Mouse (Mus musculus) liver, embryonic 15.5 days (tissue): ENCODE results near the gene Vamp5. TPM values are rescaled to one million over a fixed set of nuclear protein-coding genes. Genes with fewer than 3 reads are reported as not detected.

Experiments
- ATAC-seq: fragments of 200-750 bp; cut with Nextera tagmentation; 2 replicates; pipeline ENCODE4 v1.8.0; 2017; ENCODE audit warnings: moderate number of reproducible peaks, mild to moderate bottlenecking, moderate library complexity; ENCODE audit not compliant: insufficient read depth
- H3K27ac ChIP-seq: fragments of 300-500 bp; sonication (generic); replicated peaks from 2 replicates; pipeline ENCODE4 v1.5.1; 2015; ENCODE audit warnings: mild to moderate bottlenecking, inconsistent platforms
- H3K27me3 ChIP-seq: fragments of 300-500 bp; sonication (generic); 2 replicates; pipeline ENCODE4 v1.6.1; 2015; ENCODE audit warnings: mild to moderate bottlenecking, inconsistent platforms
- H3K36me3 ChIP-seq: fragments of 300-500 bp; sonication (generic); replicated peaks from 2 replicates; pipeline ENCODE4 v1.6.1; 2015; ENCODE audit warnings: moderate library complexity, mild to moderate bottlenecking, inconsistent platforms
- H3K4me1 ChIP-seq: fragments of 300-500 bp; sonication (generic); replicated peaks from 2 replicates; pipeline ENCODE4 v1.6.1; 2015; ENCODE audit warnings: inconsistent platforms
- H3K4me2 ChIP-seq: fragments of 300-500 bp; sonication (generic); 2 replicates; pipeline ENCODE4 v1.6.1; 2015; ENCODE audit warnings: moderate library complexity, mild to moderate bottlenecking, inconsistent platforms
- H3K4me3 ChIP-seq: fragments of 300-500 bp; sonication (generic); replicated peaks from 2 replicates; pipeline ENCODE4 v1.5.1; 2015; ENCODE audit warnings: mild to moderate bottlenecking, inconsistent platforms
- H3K9ac ChIP-seq: fragments of 300-500 bp; sonication (generic); 2 replicates; pipeline ENCODE4 v1.6.1; 2015; ENCODE audit warnings: moderate library complexity, mild to moderate bottlenecking, inconsistent platforms
- H3K9me3 ChIP-seq: fragments of 300-500 bp; sonication (generic); replicated peaks from 2 replicates; pipeline ENCODE4 v1.6.1; 2016; ENCODE audit warnings: inconsistent platforms
- WGBS: fragments of 180-500 bp; shearing (Covaris S2); methylation state at CpG from one replicate; pipeline ENCODE4 v1.1.7; 2015; ENCODE audit warnings: mixed read lengths; ENCODE audit not compliant: insufficient replicate concordance; 5-methylcytosine and 5-hydroxymethylcytosine counted together
- polyA plus RNA-seq: library from polyadenylated mRNA; unstranded; fragments of >200 nt; fragmentation: Nextera tagmentation; extraction: Ambion mirVana; gene quantifications from 2 replicates; pipeline ENCODE4 v1.2.1, GENCODE M21; 2015

Gene Vamp5
- polyA plus RNA-seq, 1 experiment from 2014 or later = 67.1 TPM

- H3K9ac ChIP-seq = peak overlapping the region; percentile 92
- peak; percentile 90 for ATAC-seq
- H3K4me1 ChIP-seq = peaks cover 77% of the 10 kb centered on the region
- peaks cover 63% of the 10 kb centered on the region for H3K36me3 ChIP-seq
- H3K27ac ChIP-seq = peak overlapping the region; percentile 100
- peak overlapping the region; percentile 79 for H3K4me3 ChIP-seq
- no peaks in the 10 kb centered on the region for H3K9me3 ChIP-seq
- H3K4me2 ChIP-seq = peak overlapping the region; percentile 84
- 1% methylated on average over 13 of the region's 13 CpGs for WGBS
- H3K27me3 ChIP-seq = no peaks in the 10 kb centered on the region
These were observed 9.2 kb upstream of the Vamp5 start for GRCm38 (mm10) chr6:72389471-72389940.

GRCm38 (mm10) chr6:72388791-72389329 is 8.6 kb upstream of the Vamp5 start:
- peaks cover 59% of the 10 kb centered on the region for H3K36me3 ChIP-seq
- ATAC-seq = no peak
- H3K4me3 ChIP-seq = peak overlapping the region; percentile 79
- H3K9ac ChIP-seq = peak overlapping the region; percentile 92
- no peaks in the 10 kb centered on the region for H3K27me3 ChIP-seq
- H3K4me1 ChIP-seq = peaks cover 77% of the 10 kb centered on the region
- WGBS = 37% methylated on average over 6 of the region's 6 CpGs
- no peaks in the 10 kb centered on the region for H3K9me3 ChIP-seq
- H3K4me2 ChIP-seq = peak overlapping the region; percentile 84
- peak overlapping the region; percentile 100 for H3K27ac ChIP-seq

GRCm38 (mm10) chr6:72388266-72388665 is 8.0 kb upstream of the Vamp5 start:
- H3K27me3 ChIP-seq = no peaks in the 10 kb centered on the region
- H3K4me3 ChIP-seq = peak overlapping the region; percentile 79
- H3K4me1 ChIP-seq = peaks cover 78% of the 10 kb centered on the region
- peak overlapping the region; percentile 92 for H3K9ac ChIP-seq
- H3K36me3 ChIP-seq = peaks cover 56% of the 10 kb centered on the region
- no peaks in the 10 kb centered on the region for H3K9me3 ChIP-seq
- ATAC-seq = no peak
- WGBS = 48% methylated on average over 10 of the region's 10 CpGs
- peak overlapping the region; percentile 84 for H3K4me2 ChIP-seq
- peak overlapping the region; percentile 100 for H3K27ac ChIP-seq

- Histone ChIP-seq H3K4me3 (peak overlapping the region; percentile 79), H3K4me1 (peaks cover 78% of the 10 kb centered on the region), H3K27ac (peak overlapping the region; percentile 100), H3K27me3 (no peaks in the 10 kb centered on the region), H3K36me3 (peaks cover 51% of the 10 kb centered on the region), H3K9me3 (no peaks in the 10 kb centered on the region), H3K9ac (peak overlapping the region; percentile 92), H3K4me2 (peak overlapping the region; percentile 84)
- ATAC-seq = no peak
- WGBS = 61% methylated on average over 3 of the region's 3 CpGs
These were observed 7.5 kb upstream of the Vamp5 start for GRCm38 (mm10) chr6:72387816-72388215.

GRCm38 (mm10) chr6:72386561-72386960 is 6.3 kb upstream of the Vamp5 start:
- no peaks in the 10 kb centered on the region for H3K27me3 ChIP-seq
- H3K4me1 ChIP-seq = peaks cover 81% of the 10 kb centered on the region
- H3K27ac ChIP-seq = peak overlapping the region; percentile 91
- no peak overlapping the region for H3K4me2 ChIP-seq
- whole genome bisulfite sequencing = 85% methylated on average over 2 of the region's 2 CpGs
- H3K9me3 ChIP-seq = no peaks in the 10 kb centered on the region
- no peak overlapping the region for H3K4me3 ChIP-seq
- no peak overlapping the region for H3K9ac ChIP-seq
- peaks cover 44% of the 10 kb centered on the region for H3K36me3 ChIP-seq
- no peak for ATAC-seq

GRCm38 (mm10) chr6:72385258-72385657 is 5.0 kb upstream of the Vamp5 start:
- peak overlapping the region; percentile 91 for H3K27ac ChIP-seq

GRCm38 (mm10) chr6:72383952-72384351 is 3.7 kb upstream of the Vamp5 start:
- peak; percentile 81 for ATAC-seq
- Histone ChIP-seq H3K9ac (peak overlapping the region; percentile 35; the same call in 1 of the 2 replicates), H3K4me3 (peak overlapping the region; percentile 9; the same call in 1 of the 2 replicates), H3K4me1 (peaks cover 90% of the 10 kb centered on the region), H3K4me2 (peak overlapping the region; percentile 51), H3K36me3 (peaks cover 43% of the 10 kb centered on the region), H3K9me3 (no peaks in the 10 kb centered on the region), H3K27ac (peak overlapping the region; percentile 91), H3K27me3 (no peaks in the 10 kb centered on the region)
- WGBS = 22% methylated on average over 7 of the region's 7 CpGs

More at GRCm38 (mm10) chr6:72385258-72385657, 5.0 kb upstream of the Vamp5 start:
- Histone ChIP-seq H3K36me3 (peaks cover 44% of the 10 kb centered on the region), H3K4me3 (no peak overlapping the region), H3K4me2 (no peak overlapping the region), H3K9me3 (no peaks in the 10 kb centered on the region), H3K4me1 (peaks cover 84% of the 10 kb centered on the region), H3K9ac (no peak overlapping the region), H3K27me3 (no peaks in the 10 kb centered on the region)
- WGBS = 24% methylated on average over 4 of the region's 4 CpGs
- ATAC-seq = no peak

- Histone ChIP-seq H3K36me3 (peaks cover 36% of the 10 kb centered on the region), H3K4me1 (peaks cover 90% of the 10 kb centered on the region), H3K9ac (peak overlapping the region; percentile 35), H3K4me3 (peak overlapping the region; percentile 9; the same call in 1 of the 2 replicates), H3K27ac (peak overlapping the region; percentile 91), H3K4me2 (peak overlapping the region; percentile 51), H3K27me3 (no peaks in the 10 kb centered on the region), H3K9me3 (no peaks in the 10 kb centered on the region)
- ATAC-seq = no peak
- WGBS = 54% methylated on average over 6 of the region's 6 CpGs
These were observed 3.0 kb upstream of the Vamp5 start for GRCm38 (mm10) chr6:72383142-72383820.

- Histone ChIP-seq H3K27ac (peak overlapping the region; percentile 91), H3K9ac (peak overlapping the region; percentile 35; the same call in 1 of the 2 replicates), H3K4me2 (no peak overlapping the region), H3K4me3 (no peak overlapping the region), H3K4me1 (peaks cover 89% of the 10 kb centered on the region), H3K36me3 (peaks cover 29% of the 10 kb centered on the region), H3K27me3 (no peaks in the 10 kb centered on the region), H3K9me3 (no peaks in the 10 kb centered on the region)
- ATAC-seq = no peak
- 63% methylated on average over 6 of the region's 6 CpGs for WGBS
These were observed 2.2 kb upstream of the Vamp5 start for GRCm38 (mm10) chr6:72382494-72382893.

- peaks cover 90% of the 10 kb centered on the region for H3K4me1 ChIP-seq
These were observed 714 bp downstream of the Vamp5 start for GRCm38 (mm10) chr6:72379377-72380130.

More at GRCm38 (mm10) chr6:72379377-72380130, 714 bp downstream of the Vamp5 start:
- Histone ChIP-seq H3K9ac (peak overlapping the region; percentile 86), H3K27me3 (no peaks in the 10 kb centered on the region), H3K36me3 (peaks cover 3% of the 10 kb centered on the region), H3K27ac (peak overlapping the region; percentile 92), H3K9me3 (no peaks in the 10 kb centered on the region), H3K4me2 (peak overlapping the region; percentile 73), H3K4me3 (peak overlapping the region; percentile 77)
- peak; percentile 33 for ATAC-seq
- WGBS = 11% methylated on average over 7 of the region's 7 CpGs
